Mouse (Mus musculus) forebrain, embryonic 15.5 days (tissue): ENCODE data around the gene Timp4. TPM values are rescaled to one million over a fixed set of nuclear protein-coding genes. Genes with fewer than 3 reads are reported as not detected.
"Not testable (repeated sequence)": the region's sequence is repeated elsewhere in the genome, so short reads cannot be mapped to it uniquely, and the experiment has no call there.

Experiments
- ATAC-seq: fragments of 200-750 bp; cut with Nextera tagmentation; replicated peaks from 2 replicates; pipeline ENCODE4 v1.8.0; 2017; ENCODE audit warnings: mild to moderate bottlenecking, moderate TSS enrichment, moderate library complexity
- H3K27ac ChIP-seq: fragments of 300-500 bp; sonication (generic); replicated peaks from 2 replicates; pipeline ENCODE4 v1.5.1; 2015; ENCODE audit warnings: mild to moderate bottlenecking, inconsistent platforms
- H3K27me3 ChIP-seq: fragments of 300-500 bp; sonication (generic); 2 replicates; pipeline ENCODE4 v1.6.1; 2015; ENCODE audit warnings: inconsistent platforms
- H3K36me3 ChIP-seq: fragments of 300-500 bp; sonication (generic); 2 replicates; pipeline ENCODE4 v1.6.1; 2015; ENCODE audit warnings: mild to moderate bottlenecking, inconsistent platforms
- H3K4me1 ChIP-seq: fragments of 300-500 bp; sonication (generic); 2 replicates; pipeline ENCODE4 v1.6.1; 2015; ENCODE audit warnings: inconsistent platforms
- H3K4me2 ChIP-seq: fragments of 300-500 bp; sonication (generic); replicated peaks from 2 replicates; pipeline ENCODE4 v1.6.1; 2015; ENCODE audit warnings: mild to moderate bottlenecking, inconsistent platforms
- H3K4me3 ChIP-seq: fragments of 300-500 bp; sonication (generic); 2 replicates; pipeline ENCODE4 v1.5.1; 2015; ENCODE audit warnings: mild to moderate bottlenecking, inconsistent platforms
- H3K9ac ChIP-seq: fragments of 300-500 bp; sonication (generic); replicated peaks from 2 replicates; pipeline ENCODE4 v1.6.1; 2015; ENCODE audit warnings: mild to moderate bottlenecking, inconsistent platforms
- H3K9me3 ChIP-seq: fragments of 300-500 bp; sonication (generic); 2 replicates; pipeline ENCODE4 v1.6.1; 2016; ENCODE audit warnings: inconsistent platforms
- WGBS: fragments of 180-500 bp; shearing (Covaris S2); methylation state at CpG from one replicate; pipeline ENCODE4 v1.1.7; 2015; ENCODE audit warnings: mixed read lengths; 5-methylcytosine and 5-hydroxymethylcytosine counted together
- polyA plus RNA-seq: library from polyadenylated mRNA; unstranded; fragments of >200 nt; fragmentation: Nextera tagmentation; extraction: Ambion mirVana; gene quantifications from 2 replicates; pipeline ENCODE4 v1.2.1, GENCODE M21; 2015

Timp4 gene
- polyA plus RNA-seq, 1 experiment from 2014 or later, result 2.3 TPM

- WGBS, result 87% methylated on average over 3 of the region's 3 CpGs
- no peak for ATAC-seq
- H3K9ac ChIP-seq, result no peak overlapping the region
These were observed 6.4 kb downstream of the Timp4 start for GRCm38 (mm10) chr6:115245500-115246058.

GRCm38 (mm10) chr6:115244222-115244621, 7.8 kb downstream of the Timp4 start:
- ATAC-seq, result no peak
- Histone ChIP-seq H3K4me2 (no peak overlapping the region), H3K9ac (no peak overlapping the region), H3K4me3 (no peak overlapping the region), H3K4me1 (peaks cover 3% of the 10 kb centered on the region; the same call in 1 of the 2 replicates), H3K27ac (no peak overlapping the region), H3K9me3 (no peaks in the 10 kb centered on the region), H3K36me3 (peaks cover 4% of the 10 kb centered on the region; the same call in 1 of the 2 replicates), H3K27me3 (no peaks in the 10 kb centered on the region)
- 84% methylated on average over 2 of the region's 2 CpGs for WGBS

More at GRCm38 (mm10) chr6:115245500-115246058, 6.4 kb downstream of the Timp4 start:
- Histone ChIP-seq H3K27ac (no peak overlapping the region), H3K4me3 (no peak overlapping the region), H3K27me3 (no peaks in the 10 kb centered on the region), H3K36me3 (peaks cover 4% of the 10 kb centered on the region; the same call in 1 of the 2 replicates), H3K4me1 (no peaks in the 10 kb centered on the region), H3K9me3 (no peaks in the 10 kb centered on the region), H3K4me2 (no peak overlapping the region)

GRCm38 (mm10) chr6:115241939-115242338, 10.1 kb downstream of the Timp4 start:
- peaks cover 4% of the 10 kb centered on the region; the same call in 1 of the 2 replicates for H3K36me3 ChIP-seq
- ATAC-seq, result no peak

GRCm38 (mm10) chr6:115241131-115241699, 10.8 kb downstream of the Timp4 start:
- Histone ChIP-seq H3K9me3 (no peaks in the 10 kb centered on the region), H3K9ac (no peak overlapping the region), H3K36me3 (peaks cover 4% of the 10 kb centered on the region; the same call in 1 of the 2 replicates), H3K27me3 (no peaks in the 10 kb centered on the region), H3K4me3 (no peak overlapping the region), H3K27ac (no peak overlapping the region), H3K4me1 (peaks cover 3% of the 10 kb centered on the region; the same call in 1 of the 2 replicates), H3K4me2 (no peak overlapping the region)
- ATAC-seq, result no peak
- WGBS, result 55% methylated on average over 3 of the region's 3 CpGs

More at GRCm38 (mm10) chr6:115241939-115242338, 10.1 kb downstream of the Timp4 start:
- Histone ChIP-seq H3K9ac (no peak overlapping the region), H3K9me3 (no peaks in the 10 kb centered on the region), H3K4me1 (peaks cover 3% of the 10 kb centered on the region; the same call in 1 of the 2 replicates), H3K27me3 (no peaks in the 10 kb centered on the region), H3K4me2 (no peak overlapping the region), H3K4me3 (no peak overlapping the region), H3K27ac (no peak overlapping the region)
- WGBS, result 77% methylated on average over 3 of the region's 3 CpGs

GRCm38 (mm10) chr6:115240431-115240830, 11.6 kb downstream of the Timp4 start:
- not testable (repeated sequence) for H3K9me3 ChIP-seq, H3K36me3 ChIP-seq, H3K9ac ChIP-seq, H3K4me3 ChIP-seq, H3K27me3 ChIP-seq, H3K4me2 ChIP-seq, H3K4me1 ChIP-seq, H3K27ac ChIP-seq, ATAC-seq
- 67% methylated on average over 2 of the region's 2 CpGs for WGBS

- H3K27me3 ChIP-seq, result no peaks in the 10 kb centered on the region
- no peak overlapping the region for H3K9ac ChIP-seq
- no peak overlapping the region for H3K4me3 ChIP-seq
- H3K9me3 ChIP-seq, result no peaks in the 10 kb centered on the region
- H3K36me3 ChIP-seq, result no peaks in the 10 kb centered on the region
- peaks cover 3% of the 10 kb centered on the region; the same call in 1 of the 2 replicates for H3K4me1 ChIP-seq
- no peak overlapping the region for H3K4me2 ChIP-seq
- 84% methylated on average over 7 of the region's 7 CpGs for WGBS
- no peak overlapping the region for H3K27ac ChIP-seq
- ATAC-seq, result no peak
These were observed 12.7 kb downstream of the Timp4 start for GRCm38 (mm10) chr6:115239335-115239734.

GRCm38 (mm10) chr6:115238031-115239027, 13.7 kb downstream of the Timp4 start:
- Histone ChIP-seq H3K27me3 (no peaks in the 10 kb centered on the region), H3K9me3 (no peaks in the 10 kb centered on the region), H3K4me3 (no peak overlapping the region), H3K9ac (no peak overlapping the region), H3K27ac (no peak overlapping the region), H3K4me2 (no peak overlapping the region), H3K4me1 (peaks cover 3% of the 10 kb centered on the region; the same call in 1 of the 2 replicates), H3K36me3 (no peaks in the 10 kb centered on the region)
- 90% methylated on average over 9 of the region's 9 CpGs for WGBS
- ATAC-seq, result no peak

- ATAC-seq, result no peak
- WGBS, result 92% methylated on average over 1 of the region's 1 CpGs
- no peak overlapping the region for H3K4me3 ChIP-seq
- no peaks in the 10 kb centered on the region for H3K9me3 ChIP-seq
- no peak overlapping the region for H3K4me2 ChIP-seq
- H3K36me3 ChIP-seq, result no peaks in the 10 kb centered on the region
- no peaks in the 10 kb centered on the region for H3K27me3 ChIP-seq
- no peaks in the 10 kb centered on the region for H3K4me1 ChIP-seq
- H3K27ac ChIP-seq, result no peak overlapping the region
- no peak overlapping the region for H3K9ac ChIP-seq
These were observed 19.4 kb downstream of the Timp4 start for GRCm38 (mm10) chr6:115232562-115232961.

- Histone ChIP-seq H3K27ac (no peak overlapping the region), H3K4me3 (no peak overlapping the region), H3K4me2 (no peak overlapping the region), H3K9ac (no peak overlapping the region), H3K36me3 (no peaks in the 10 kb centered on the region), H3K9me3 (no peaks in the 10 kb centered on the region), H3K27me3 (no peaks in the 10 kb centered on the region), H3K4me1 (no peaks in the 10 kb centered on the region)
- WGBS, result 76% methylated on average over 4 of the region's 4 CpGs
- ATAC-seq, result no peak
These were observed 20.2 kb downstream of the Timp4 start for GRCm38 (mm10) chr6:115231836-115232235.

GRCm38 (mm10) chr6:115230557-115230956, 21.4 kb downstream of the Timp4 start:
- Histone ChIP-seq H3K27me3 (no peaks in the 10 kb centered on the region), H3K9ac (no peak overlapping the region), H3K4me3 (no peak overlapping the region), H3K36me3 (no peaks in the 10 kb centered on the region), H3K4me1 (0 out of 2 replicates have a peak, but pooled peaks cover 4% of the 10 kb centered on the region), H3K27ac (no peak overlapping the region), H3K9me3 (no peaks in the 10 kb centered on the region), H3K4me2 (no peak overlapping the region)
- WGBS, result 68% methylated on average over 3 of the region's 3 CpGs
- no peak for ATAC-seq

GRCm38 (mm10) chr6:115227529-115227928, 24.5 kb downstream of the Timp4 start:
- H3K4me2 ChIP-seq, result no peak overlapping the region
- H3K36me3 ChIP-seq, result no peaks in the 10 kb centered on the region
- H3K4me3 ChIP-seq, result no peak overlapping the region
- H3K9me3 ChIP-seq, result no peaks in the 10 kb centered on the region
- no peak overlapping the region for H3K9ac ChIP-seq
- H3K27ac ChIP-seq, result no peak overlapping the region
- peaks cover 7% of the 10 kb centered on the region; the same call in 1 of the 2 replicates for H3K4me1 ChIP-seq
- 9% methylated on average over 2 of the region's 2 CpGs for WGBS
- peak; percentile 79 for ATAC-seq
- H3K27me3 ChIP-seq, result no peaks in the 10 kb centered on the region

GRCm38 (mm10) chr6:115227043-115227442, 25.0 kb downstream of the Timp4 start, which contains the start of gene Gm17482:
TSS of gene Gm17482 (plus strand) at chr6:115227343.
- Histone ChIP-seq H3K4me3 (no peak within 1 kb of the TSS), H3K9ac (no peak within 1 kb of the TSS), H3K27me3 (no peaks in the 10 kb centered on the region), H3K36me3 (no peaks in the 10 kb centered on the region), H3K4me1 (peaks cover 12% of the 10 kb centered on the region; the same call in 1 of the 2 replicates), H3K4me2 (no peak within 1 kb of the TSS), H3K9me3 (no peaks in the 10 kb centered on the region), H3K27ac (no peak within 1 kb of the TSS)
- 0 out of 2 replicates have a peak, but pooled peaks have one; percentile 26 for ATAC-seq
- 68% methylated on average over 4 of the region's 4 CpGs for WGBS
